Mouse (Mus musculus): ENCODE data around the gene Fbxo36.
A peak's percentile ranks its signal among the peaks of the same experiment; 100 is the strongest.

Fbxo36 gene

DNA sequence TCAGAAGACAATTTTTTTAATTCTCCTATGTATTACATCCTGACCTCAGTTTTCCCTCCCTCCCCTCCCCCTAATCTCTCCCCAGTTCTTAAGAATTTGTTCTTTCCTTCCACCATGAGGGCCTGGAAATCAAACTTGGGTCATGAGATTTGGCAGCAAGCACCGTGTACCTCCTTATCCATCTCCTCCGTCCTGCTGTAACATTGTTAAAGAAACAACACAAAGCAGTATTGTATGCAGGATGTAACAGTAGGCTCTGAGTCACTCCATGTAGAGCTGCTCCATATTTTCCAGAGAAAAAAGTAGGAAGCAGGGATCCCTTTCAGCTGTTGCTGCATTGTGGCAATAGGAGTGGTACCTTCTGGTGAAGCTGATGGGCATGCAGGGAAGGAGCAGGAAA is 16.1 kb downstream of the Fbxo36 start:
- no peak for DNase-seq (ENCODE audit: low read depth, low spot score)

DNA sequence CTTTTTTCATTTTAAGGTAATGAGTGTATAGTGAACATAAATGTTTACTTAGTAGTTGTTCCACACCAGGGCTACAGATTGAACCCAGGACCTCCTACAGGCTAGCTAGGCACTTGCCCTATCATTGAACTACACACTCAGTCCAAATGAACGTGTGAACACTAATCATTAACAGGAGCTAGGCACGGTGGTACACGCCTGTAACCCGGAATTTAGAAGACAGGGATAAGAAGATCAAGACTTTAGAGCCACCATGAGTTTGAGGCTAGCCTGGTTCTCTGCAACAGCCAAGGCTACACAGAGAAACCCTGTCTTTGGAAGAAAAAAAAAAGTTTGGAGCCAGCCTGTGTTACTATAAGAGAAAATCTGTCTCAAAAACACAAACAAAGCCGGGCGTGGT is 20.0 kb downstream of the Fbxo36 start:
- no peak for DNase-seq (ENCODE audit: low read depth, low spot score)

GRCm38 (mm10) chr1:84860360-84861254 is 21.0 kb downstream of the Fbxo36 start:
- no peak for DNase-seq (ENCODE audit: low read depth, low spot score)

DNA sequence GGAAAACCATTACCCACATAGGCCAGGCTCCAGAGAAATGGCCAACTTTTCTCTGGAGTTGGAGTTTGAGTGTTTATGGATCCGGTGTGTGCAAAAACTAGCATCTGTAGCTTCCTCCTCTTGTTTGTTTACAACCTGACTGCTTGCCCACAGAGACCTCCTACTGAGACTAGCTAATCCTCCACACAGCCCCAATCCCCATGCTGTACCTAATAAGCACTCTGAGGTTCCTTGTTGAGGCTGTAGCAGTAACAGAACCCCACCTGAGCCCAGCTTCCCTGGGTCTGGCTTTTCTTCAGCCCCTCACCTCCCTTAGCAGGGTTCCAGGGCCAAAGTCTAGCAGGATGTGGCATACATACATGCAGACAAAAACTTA is 21.6 kb downstream of the Fbxo36 start:
- no peak for DNase-seq (ENCODE audit: low read depth, low spot score)

DNA sequence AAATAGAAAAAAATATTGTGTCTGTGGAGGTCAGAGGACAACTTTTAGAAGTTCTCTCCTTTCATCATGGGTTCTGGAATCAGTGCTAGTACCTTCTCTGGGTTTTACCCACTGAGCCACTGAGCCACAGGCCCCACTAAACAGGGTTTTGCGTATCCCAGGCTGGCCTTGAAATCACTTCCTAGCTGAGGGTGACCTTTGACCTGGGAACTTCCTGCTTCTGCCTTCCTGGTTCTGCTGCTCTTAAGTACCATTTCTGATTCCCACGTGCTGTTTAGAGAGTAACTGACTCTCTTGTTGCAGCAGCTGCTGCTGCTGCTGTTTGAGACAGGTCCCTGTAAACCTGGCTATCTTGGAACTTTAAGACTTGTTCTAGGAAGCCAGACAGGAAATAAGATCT is 25.0 kb downstream of the Fbxo36 start:
- no peak for DNase-seq (ENCODE audit: low read depth, low spot score)

DNA sequence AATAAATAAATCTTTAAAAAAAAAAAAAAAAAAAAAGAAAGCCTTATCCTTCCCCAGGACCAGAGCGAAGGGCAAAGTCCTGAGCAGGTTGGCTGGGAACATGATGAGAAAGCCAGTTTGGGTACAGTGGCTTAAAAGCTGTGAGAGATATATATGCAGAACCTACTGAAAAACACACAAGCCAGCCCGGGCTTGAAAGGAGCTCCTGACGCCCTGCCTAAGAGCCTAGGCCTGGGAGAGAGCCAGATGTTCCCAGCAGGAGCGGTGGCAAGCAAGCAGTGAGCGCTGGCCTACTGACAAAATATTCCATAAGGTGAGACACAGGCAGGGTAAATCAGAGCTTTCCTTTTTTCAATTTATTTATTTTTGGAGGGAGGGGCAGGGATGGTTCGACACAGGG is 26.6 kb downstream of the Fbxo36 start:
- DNase-seq (ENCODE audit: low read depth, low spot score), result no peak

- no peak for DNase-seq (ENCODE audit: low read depth, low spot score)
Measured at GRCm38 (mm10) chr1:84866706-84867230, 27.1 kb downstream of the Fbxo36 start.

DNA sequence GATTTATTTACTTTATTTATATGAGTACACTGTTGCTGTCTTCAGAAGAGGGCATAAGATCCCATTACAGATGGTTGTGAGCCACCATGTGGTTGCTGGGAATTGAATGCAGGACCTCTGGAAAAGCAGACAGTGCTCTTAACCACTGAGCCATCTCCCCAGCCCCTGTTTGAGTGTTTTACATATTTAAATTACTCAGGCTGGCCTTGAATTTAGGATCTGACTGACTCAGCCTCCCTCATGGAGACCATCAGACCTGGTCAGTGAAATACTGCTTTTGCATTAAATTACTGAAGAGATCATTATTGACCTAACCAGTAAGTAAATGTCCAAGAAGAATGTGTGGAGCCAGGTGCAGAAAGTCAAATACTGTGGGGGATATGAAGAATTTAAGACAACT is 28.7 kb downstream of the Fbxo36 start:
- DNase-seq (ENCODE audit: low read depth, low spot score), result no peak

- no peak for DNase-seq (ENCODE audit: low read depth, low spot score)
Measured at GRCm38 (mm10) chr1:84868841-84869240, 29.2 kb downstream of the Fbxo36 start.

- no peak for DNase-seq (ENCODE audit: low read depth, low spot score)
Measured at GRCm38 (mm10) chr1:84869498-84869897, 29.9 kb downstream of the Fbxo36 start.

DNA sequence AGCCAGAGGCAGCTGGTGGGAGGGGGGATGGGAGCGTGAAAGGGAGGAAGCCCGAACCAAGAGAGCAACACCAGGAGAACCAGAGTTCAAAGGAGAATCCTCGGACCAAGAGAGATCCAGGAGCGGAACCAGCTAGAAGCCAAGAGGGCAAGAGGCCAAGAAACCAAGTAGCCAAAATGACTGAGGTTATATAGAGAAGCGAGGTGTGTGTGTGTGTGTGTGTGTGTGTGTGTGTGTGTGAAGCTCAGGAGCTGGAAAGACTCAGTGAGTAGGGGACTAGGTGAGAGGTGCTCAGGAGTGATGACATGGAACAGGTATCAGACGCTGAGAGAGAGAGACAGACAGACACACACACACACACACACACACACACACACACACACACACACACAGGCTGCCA is 31.5 kb downstream of the Fbxo36 start:
- no peak for DNase-seq (ENCODE audit: low read depth, low spot score)

- no peak for DNase-seq (ENCODE audit: low read depth, low spot score)
Measured at GRCm38 (mm10) chr1:84872105-84872504, 32.5 kb downstream of the Fbxo36 start.

DNA sequence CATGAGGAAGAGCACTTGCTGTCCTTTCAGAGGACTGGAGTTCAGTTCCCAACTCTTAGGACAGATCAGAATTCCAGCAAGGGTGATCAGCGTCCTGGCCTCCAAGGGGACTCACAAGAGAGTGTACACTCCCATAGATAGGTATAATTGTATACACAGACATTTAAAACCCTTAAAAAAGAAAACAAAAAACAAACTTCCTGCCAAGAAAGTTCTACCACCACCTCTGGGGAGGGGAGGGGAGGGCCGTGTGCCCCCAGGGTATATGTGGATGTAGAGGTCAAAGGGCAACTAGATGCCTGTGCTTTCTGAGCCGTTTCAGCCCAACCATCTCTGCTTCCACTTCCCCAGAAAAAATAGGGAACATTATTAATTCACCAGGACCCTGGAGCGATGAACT is 33.3 kb downstream of the Fbxo36 start:
- DNase-seq (ENCODE audit: low read depth, low spot score), result no peak

GRCm38 (mm10) chr1:84877590-84877989 is 37.9 kb downstream of the Fbxo36 start:
- no peak for DNase-seq (ENCODE audit: low read depth, low spot score)

GRCm38 (mm10) chr1:84879571-84880120 is 40.0 kb downstream of the Fbxo36 start:
- no peak for DNase-seq (ENCODE audit: low read depth, low spot score)

DNA sequence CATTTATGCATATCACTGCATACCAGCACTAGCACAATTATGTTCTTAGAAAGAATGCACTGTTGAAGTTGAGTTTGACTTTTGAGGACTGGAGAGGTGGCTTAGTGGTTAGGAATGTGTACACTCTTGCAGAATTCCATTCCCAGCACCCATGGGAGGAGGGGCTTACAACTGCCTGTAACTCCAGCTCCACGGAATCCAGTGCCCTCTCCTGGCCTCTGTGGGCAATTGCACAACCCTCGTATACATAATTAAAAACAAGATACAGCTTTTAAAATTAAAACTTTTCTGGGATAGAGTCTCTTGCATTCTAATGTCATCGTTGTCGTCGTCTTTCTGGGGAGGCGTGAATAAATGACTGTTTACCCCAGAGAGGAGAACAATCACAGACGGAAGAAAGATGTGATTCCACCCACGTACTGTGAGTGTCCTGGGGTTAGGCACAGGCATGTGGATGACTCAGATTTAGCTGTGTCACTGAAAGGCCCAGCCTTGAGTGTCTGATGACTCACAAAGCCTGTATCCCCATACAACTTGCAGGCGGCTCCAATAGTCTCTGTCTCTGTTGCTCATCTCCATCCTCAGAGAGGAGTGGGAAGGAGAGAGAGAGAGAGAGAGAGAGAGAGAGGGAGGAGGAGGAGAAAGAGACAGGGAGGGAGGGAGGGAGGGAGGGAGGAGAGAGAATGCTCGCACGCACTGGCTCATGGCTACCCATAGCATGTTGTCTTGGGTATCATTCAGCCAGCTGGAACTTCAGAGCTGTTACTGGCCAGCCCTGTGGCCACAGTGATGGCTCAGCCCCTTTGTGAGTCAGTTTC is 41.8 kb downstream of the Fbxo36 start:
- peak; percentile 65 for DNase-seq (ENCODE audit: low read depth, low spot score)

DNA sequence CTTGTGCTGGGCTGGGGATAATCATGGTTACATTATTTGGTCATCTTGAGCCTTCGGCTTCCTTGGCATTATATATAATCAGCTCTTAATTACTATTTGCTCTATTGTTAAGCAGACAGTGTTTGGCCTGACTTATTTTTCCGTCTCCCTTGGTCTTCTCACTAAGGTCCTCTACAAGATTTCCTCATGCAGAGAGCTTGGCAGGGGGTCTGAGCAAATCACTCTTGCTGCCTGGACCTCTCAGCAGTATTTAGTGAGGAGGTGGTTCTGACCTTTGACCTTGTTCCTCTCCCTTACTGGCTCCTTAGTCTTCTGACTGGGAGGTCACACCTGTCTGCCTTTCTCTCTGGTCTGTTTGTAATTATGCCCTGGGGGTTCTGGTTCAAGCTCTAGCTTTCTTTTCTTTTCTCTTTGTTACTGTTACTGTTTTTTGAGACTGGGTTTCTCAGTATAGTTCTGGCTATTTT is 42.5 kb downstream of the Fbxo36 start:
- no peak for DNase-seq (ENCODE audit: low read depth, low spot score)

- DNase-seq (ENCODE audit: low read depth, low spot score), result peak; percentile 19
Measured at GRCm38 (mm10) chr1:84882937-84883336, 43.3 kb downstream of the Fbxo36 start.

DNA sequence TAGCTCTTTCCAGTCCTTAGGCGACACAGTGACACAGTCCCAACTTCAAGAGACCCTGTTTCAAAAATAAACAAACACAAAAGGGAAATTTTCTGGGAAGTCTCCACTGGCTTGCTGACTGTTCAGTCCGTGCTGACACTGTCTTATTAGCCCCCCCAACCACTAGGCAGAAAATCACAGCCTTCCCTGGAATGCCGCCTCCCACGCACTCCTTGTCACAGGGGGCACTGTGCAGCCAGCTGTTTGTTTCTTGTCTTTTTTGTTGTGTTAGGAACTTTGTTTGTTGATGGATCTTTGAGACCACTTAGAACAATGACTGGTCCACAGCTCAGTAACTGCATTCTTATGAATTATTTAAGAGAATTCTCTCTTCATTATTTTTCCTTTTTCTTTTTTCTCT is 44.2 kb downstream of the Fbxo36 start:
- DNase-seq (ENCODE audit: low read depth, low spot score), result no peak

DNA sequence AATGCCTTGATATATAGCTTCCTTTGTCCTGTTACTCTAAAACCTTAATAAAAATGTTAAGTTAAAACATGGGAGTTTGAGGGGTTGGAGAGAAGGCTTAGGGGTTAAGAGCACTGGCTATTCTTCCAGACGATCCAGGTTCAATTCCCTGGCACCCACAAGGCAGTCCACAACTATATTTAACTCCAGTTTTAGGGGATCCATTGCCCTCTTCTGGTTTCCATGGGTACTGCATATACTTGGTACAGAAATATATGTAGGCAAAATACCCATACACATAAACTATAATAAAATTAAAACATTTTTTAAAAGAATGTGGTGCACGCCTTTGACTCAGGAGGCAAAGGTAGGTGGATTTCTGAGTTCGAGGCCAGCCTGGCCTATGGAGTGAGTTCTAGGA is 45.5 kb downstream of the Fbxo36 start:
- DNase-seq (ENCODE audit: low read depth, low spot score), result no peak

DNA sequence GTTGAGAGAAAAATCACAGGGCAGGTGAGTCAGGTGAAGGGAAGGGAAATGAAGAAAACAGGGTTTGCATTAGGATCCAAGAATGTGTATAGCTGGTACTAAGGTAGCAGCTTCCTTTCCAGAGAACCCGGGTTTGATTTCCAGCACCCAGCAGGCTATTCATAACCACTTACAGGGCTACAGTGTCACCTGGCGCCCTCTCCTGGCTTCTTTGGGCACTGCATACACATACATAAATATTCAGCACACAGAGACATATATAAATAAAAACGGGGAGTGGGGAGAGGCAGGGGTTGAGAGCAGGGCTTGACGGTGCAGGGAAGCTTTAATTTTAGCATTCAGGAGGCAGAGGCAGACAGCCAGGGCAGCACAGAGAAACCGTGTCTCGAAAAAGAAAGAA is 46.3 kb downstream of the Fbxo36 start:
- DNase-seq (ENCODE audit: low read depth, low spot score), result no peak

GRCm38 (mm10) chr1:84889330-84890004 is 49.8 kb downstream of the Fbxo36 start:
- DNase-seq (ENCODE audit: low read depth, low spot score), result no peak
